Mouse (Mus musculus): ENCODE data around the gene Dclk2.

- no peak for TF ChIP-seq CTCF (IDR thresholded peaks at IDR 0.05; ENCODE audit: low read depth)
- TF ChIP-seq EP300 (IDR thresholded peaks at IDR 0.05; ENCODE audit: low read depth): no peak
Measured at GRCm38 (mm10) chr3:86857833-86858398, 62.7 kb downstream of the Dclk2 start.

Measured in heart, postnatal 0 days (tissue).